Mouse (Mus musculus) ovary, postnatal 14 days (tissue): ENCODE data around the gene Fam24b.

ENCODE experiments used
- DNase-seq: peaks from one replicate; pipeline ENCODE4 v3.0.0; 2022; ENCODE audit warnings: low spot score

Gene Fam24b

GRCm38 (mm10) chr7:131329416-131329815, at the start of gene Fam24b:
Gene Fam24b, minus strand, starts transcription at chr7:131329516.
- no peak for DNase-seq

- no peak for DNase-seq
These were observed 42.8 kb upstream of the Fam24b start for GRCm38 (mm10) chr7:131371880-131372651.

GRCm38 (mm10) chr7:131371470-131371860, 42.1 kb upstream of the Fam24b start:
- no peak for DNase-seq

GRCm38 (mm10) chr7:131370648-131371469, 41.5 kb upstream of the Fam24b start, which contains the start of gene Pstk:
Gene Pstk, plus strand, starts transcription at chr7:131371141.
- peak; percentile 84 for DNase-seq

GRCm38 (mm10) chr7:131364131-131364530, 34.8 kb upstream of the Fam24b start:
- DNase-seq, result no peak

- DNase-seq, result peak; percentile 90
These were observed 33.4 kb upstream of the Fam24b start, which contains the start of gene 2310057M21Rik for GRCm38 (mm10) chr7:131362615-131363300. Gene 2310057M21Rik, minus strand, starts transcription at chr7:131362759.

GRCm38 (mm10) chr7:131362269-131362614, 32.9 kb upstream of the Fam24b start:
- DNase-seq, result no peak

- no peak for DNase-seq
These were observed 26.8 kb upstream of the Fam24b start for GRCm38 (mm10) chr7:131356105-131356504.

GRCm38 (mm10) chr7:131345856-131346541, 16.7 kb upstream of the Fam24b start:
- no peak for DNase-seq

GRCm38 (mm10) chr7:131337502-131338068, 8.3 kb upstream of the Fam24b start:
- DNase-seq, result no peak

GRCm38 (mm10) chr7:131333564-131333963, 4.2 kb upstream of the Fam24b start, which contains the start of gene Fam24a:
Gene Fam24a, plus strand, starts transcription at chr7:131333864.
- no peak for DNase-seq

- DNase-seq, result no peak
These were observed 2.4 kb upstream of the Fam24b start for GRCm38 (mm10) chr7:131331688-131332087.

GRCm38 (mm10) chr7:131327054-131327453, 2.3 kb downstream of the Fam24b start:
- no peak for DNase-seq

GRCm38 (mm10) chr7:131322192-131322591, 7.1 kb downstream of the Fam24b start, which contains the start of gene Cuzd1:
Gene Cuzd1, minus strand, starts transcription at chr7:131322292.
- no peak for DNase-seq

- no peak for DNase-seq
These were observed 11.0 kb downstream of the Fam24b start for GRCm38 (mm10) chr7:131318340-131318739.

GRCm38 (mm10) chr7:131317587-131317986, 11.7 kb downstream of the Fam24b start:
- DNase-seq, result no peak

- no peak for DNase-seq
These were observed 14.8 kb downstream of the Fam24b start for GRCm38 (mm10) chr7:131314493-131314892.

- DNase-seq, result no peak
These were observed 22.6 kb downstream of the Fam24b start for GRCm38 (mm10) chr7:131306733-131307132.

- DNase-seq, result no peak
These were observed 26.0 kb downstream of the Fam24b start for GRCm38 (mm10) chr7:131303340-131303739.

GRCm38 (mm10) chr7:131297151-131297550, 32.2 kb downstream of the Fam24b start:
- no peak for DNase-seq
